Mouse (Mus musculus) left cerebral cortex, adult 2 months (tissue): ENCODE results near the gene B4galt4. TPM values are rescaled to one million over a fixed set of nuclear protein-coding genes. Genes with fewer than 3 reads are reported as not detected.

Source experiments
- DNase-seq, 2 experiments: peaks; one replicate each; pipeline ENCODE4 v3.0.0; 2021 to 2022; ENCODE audit warnings: low spot score in 2 of 2, mixed read lengths in 1 of 2; ENCODE audit errors: extremely low spot score in 1 of 2
- H3K27ac ChIP-seq: fragments of 200-600 bp; 2 replicates; pipeline ENCODE4 v1.8.1; 2022
- H3K4me3 ChIP-seq: fragments of 200-600 bp; 2 replicates; pipeline ENCODE4 v1.8.1; 2022
- CTCF ChIP-seq: fragments of 200-600 bp; IDR thresholded peaks from 2 replicates; pipeline ENCODE4 v1.8.1; 2022; ENCODE audit warnings: antibody characterized with exemption, mild to moderate bottlenecking, moderate library complexity
- intact Hi-C: fragments of 180-260 bp; cut with DNase I; formaldehyde crosslinking; loops from one replicate; pipeline ENCODE4 v1.15.1; 2025
- total RNA-seq, 2 experiments: library from RNA; stranded (reverse); gene quantifications; 2 replicates each; pipeline ENCODE4 v1.2.3; 2021

B4galt4 gene
- total RNA-seq, 2 experiments from 2014 or later: 21.4 to 23.3 TPM

DNA sequence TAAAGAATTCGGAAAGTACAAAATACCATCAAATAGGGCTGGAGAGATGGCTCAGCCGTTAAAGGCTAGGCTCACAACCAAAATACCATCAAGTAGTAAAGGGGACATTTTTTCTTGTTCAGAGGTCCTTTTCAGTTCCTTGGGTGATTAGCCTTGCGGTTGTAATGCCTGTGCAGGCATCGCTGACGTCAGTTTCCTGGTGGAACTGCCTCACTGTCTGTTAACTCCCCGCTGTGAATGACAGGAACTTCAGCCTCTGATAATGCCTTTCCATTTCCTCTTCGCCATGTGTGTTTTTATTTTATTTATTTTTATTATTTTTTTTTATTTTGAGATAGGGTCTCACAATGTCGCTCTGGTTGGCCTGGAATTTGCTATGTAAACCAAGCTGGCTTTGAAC, 11.1 kb upstream of the B4galt4 start:
- Histone ChIP-seq H3K4me3 (no peak overlapping the region), H3K27ac (no peak overlapping the region)
- no peak for DNase-seq
- no peak for TF ChIP-seq CTCF
- intact Hi-C loops: loop anchor here (10.0 kb wide), 1 partner anchor 84 kb away; no protein-coding TSS in a partner anchor

DNA sequence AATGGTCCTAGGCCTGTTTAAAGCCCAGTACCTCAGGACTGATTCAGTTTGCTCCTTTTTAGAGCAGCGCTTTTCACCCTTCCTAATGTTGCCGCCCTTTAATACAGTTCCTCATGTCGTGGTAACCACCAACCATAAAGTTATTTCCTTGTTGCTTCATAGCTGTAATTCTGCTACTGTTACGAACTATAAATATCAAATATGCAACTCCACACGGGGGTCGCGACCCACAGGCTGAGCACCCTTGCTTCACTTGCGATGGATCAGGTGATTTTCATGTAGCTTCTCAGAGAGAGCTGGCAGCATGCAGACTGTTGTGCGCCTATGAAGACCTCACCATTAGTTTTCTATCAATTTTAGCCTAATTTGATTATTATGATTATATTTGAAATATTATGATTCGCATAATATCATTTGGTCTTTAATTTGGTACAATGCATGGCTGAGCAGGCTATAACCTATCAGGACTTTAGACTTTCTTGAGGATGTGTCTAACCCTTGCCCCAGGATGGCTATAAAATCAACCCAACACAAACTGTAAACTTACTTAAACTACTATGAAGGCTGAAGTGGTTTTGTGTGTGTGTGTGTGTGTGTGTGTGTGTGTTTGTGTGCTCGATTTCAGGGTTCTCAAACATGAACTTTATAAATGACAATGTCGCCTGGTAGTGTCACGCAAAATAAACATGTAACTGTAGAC, 710 bp upstream of the B4galt4 start:
- intact Hi-C loops: loop anchor here (10.0 kb wide), 1 partner anchor 313 kb away; no protein-coding TSS in a partner anchor
- Histone ChIP-seq H3K4me3 (peak overlapping the region; percentile 87), H3K27ac (no peak overlapping the region)
- no peak for TF ChIP-seq CTCF
- no peak for DNase-seq

DNA sequence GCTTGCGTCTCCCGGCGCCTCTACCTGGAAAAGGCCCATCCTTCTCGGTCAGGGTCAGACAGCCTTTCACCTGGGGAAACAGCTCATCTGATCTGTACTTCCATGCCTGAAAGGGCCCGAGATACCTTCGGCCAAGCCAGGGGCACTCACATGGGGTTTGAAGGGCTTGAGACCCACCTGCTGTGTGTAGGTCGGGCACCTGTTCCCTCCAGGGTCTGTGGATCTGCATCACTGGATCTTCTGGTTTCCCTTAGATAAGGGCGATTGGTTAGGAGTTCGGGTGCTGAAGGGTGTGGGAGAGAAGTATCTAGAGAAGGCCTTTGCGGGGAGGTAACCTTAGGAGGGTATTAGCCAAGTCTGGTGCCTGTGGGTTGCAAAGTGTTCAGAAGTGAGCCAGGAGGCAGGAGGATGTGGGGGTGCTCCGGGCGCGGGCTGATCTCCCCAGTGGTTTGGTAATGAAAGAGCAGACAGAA, 631 bp downstream of the B4galt4 start:
- peak; percentile 42 to 46 for DNase-seq
- TF ChIP-seq CTCF: no peak; the same call in none of the 2 replicates
- Histone ChIP-seq H3K27ac (peak overlapping the region; percentile 87), H3K4me3 (peak overlapping the region; percentile 87)
- intact Hi-C loops: loop anchor here (10.0 kb wide), 1 partner anchor 312 kb away; no protein-coding TSS in a partner anchor

DNA sequence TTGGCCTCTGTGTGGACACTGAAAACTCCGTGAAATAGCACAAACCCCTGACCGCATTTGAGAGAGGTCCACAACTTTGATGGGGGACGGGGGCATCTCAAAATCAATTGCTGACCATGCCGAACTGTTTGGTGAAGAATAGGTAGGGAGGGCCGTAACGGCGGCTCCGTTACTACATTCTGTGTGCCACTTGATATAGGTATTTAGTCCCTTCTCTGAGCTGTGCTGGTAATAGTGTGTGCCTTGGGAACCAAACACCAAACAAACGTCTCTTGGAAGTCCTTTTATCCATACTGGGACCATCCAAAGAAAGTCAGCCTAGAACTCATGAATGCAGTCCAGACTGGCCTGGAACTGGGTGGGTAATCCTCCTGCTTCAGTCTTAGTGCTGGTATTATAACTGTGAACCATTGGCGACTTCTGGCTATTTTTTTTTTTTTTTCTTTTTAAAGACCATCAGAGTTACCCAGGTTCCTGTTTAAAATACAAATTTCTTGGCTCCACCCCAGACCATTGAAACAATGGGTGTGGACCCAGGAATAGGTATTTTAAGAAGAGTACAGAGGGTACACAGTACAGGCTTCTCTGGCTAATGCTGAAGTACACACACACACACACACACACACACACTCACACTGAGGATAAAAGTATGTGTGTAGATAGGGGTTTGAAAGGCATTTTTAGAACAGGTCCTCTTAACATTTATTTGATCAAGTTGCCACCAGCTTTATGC, 2.0 kb downstream of the B4galt4 start:
- TF ChIP-seq CTCF: no peak
- intact Hi-C loops: loop anchor here (10.0 kb wide), 1 partner anchor 311 kb away; no protein-coding TSS in a partner anchor
- H3K4me3 ChIP-seq: no peak overlapping the region
- no peak for DNase-seq
- no peak overlapping the region for H3K27ac ChIP-seq

DNA sequence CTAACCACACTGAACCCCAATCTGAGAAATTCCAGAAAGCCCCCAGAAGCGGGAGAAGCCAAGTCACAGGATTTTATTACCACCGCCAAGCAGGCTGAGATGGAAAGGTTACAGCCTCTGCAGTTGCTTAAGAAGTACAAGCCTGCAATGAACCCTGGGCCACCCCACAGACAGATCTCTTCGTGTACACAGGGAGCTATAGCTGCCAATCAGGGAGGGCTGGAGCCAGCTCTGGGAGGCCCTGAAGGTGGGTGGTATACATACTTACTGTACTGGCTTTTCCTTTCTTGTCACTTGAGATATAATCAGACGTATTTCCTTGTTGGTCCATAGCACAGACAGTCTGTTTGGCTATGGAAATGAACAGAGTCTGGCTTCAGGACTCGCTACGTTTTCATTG, 8.7 kb downstream of the B4galt4 start:
- no peak for TF ChIP-seq CTCF
- DNase-seq: no peak
- intact Hi-C loops: no loop called here

DNA sequence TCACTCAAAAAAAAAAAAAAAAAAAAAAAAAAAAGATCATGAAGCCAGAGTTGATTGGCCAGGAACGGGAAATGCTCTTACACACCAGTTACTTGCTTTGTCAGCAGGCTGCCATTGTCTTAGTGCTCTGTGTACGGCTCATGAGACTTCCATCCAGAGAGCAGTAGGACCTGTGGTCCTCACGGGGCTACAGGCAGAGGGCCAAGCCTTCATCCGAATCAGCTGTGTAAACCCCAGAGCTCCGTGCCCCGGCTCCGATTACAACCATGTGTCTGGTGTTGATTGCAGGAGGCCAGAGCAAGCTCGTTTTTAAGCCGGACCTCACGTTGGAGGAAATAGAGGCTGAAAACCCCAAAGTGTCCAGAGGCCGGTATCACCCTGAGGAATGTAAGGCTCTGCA, 11.6 kb downstream of the B4galt4 start:
- Histone ChIP-seq H3K27ac (no peak overlapping the region), H3K4me3 (no peak overlapping the region)
- intact Hi-C loops: no loop called here
- no peak for TF ChIP-seq CTCF
- no peak for DNase-seq

More for the DNA sequence above, 8.7 kb downstream of the B4galt4 start:
- Histone ChIP-seq H3K4me3 (no peak overlapping the region), H3K27ac (no peak overlapping the region)

DNA sequence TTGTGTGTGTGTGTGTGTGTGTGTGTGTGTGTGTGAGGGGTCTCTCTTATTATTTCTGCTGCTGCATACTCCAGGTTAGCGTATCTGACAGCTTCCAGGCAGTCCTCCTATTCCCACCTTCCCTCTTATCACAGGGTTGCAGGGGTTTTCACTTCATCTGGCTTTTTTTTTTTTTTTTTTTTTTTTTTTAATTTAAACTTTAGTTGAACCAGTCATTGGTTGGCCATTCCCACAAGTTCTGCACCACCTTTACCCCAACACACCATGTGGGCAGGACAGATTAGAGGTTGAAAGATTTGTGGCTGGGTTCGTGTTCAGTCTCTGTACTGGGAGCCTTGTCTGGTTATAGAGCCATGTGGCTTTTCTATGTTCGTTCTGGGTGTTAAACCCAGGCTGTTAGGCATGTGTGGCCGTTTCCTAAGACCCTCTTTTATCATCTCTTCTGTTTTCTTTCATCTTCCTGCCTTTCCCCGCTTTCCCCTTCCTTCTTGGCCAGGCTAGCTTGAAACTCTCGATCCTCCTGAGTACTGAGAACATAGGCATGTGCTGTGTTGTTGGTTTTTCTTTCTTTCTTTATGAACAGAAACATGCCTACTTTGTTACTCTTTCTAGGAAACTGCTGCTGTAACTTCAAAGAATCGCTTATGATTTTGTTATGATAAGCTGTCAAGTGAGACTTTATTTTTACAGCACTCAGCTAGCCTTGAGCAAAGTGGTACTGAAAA, 13.6 kb downstream of the B4galt4 start:
- DNase-seq: no peak
- H3K27ac ChIP-seq: no peak overlapping the region
- intact Hi-C loops: no loop called here
- no peak for TF ChIP-seq CTCF
- no peak overlapping the region for H3K4me3 ChIP-seq

DNA sequence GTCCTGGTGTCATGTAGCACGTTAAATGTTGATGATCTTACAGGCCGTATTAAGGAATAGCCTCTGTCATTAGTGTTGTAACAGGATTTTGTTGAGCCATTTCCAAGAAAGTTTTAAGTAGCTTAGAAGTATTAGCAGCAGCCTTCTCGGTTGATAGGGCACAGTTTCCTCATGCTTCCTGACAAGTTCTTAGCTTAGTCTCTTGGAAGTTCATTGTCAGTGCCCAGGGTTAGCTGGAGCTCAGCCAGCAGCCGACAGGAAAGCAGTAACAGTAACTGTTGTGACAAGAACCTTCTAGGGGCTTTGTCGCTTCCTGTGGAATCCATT, 14.1 kb downstream of the B4galt4 start:
- intact Hi-C loops: no loop called here
- no peak for DNase-seq
- H3K4me3 ChIP-seq: no peak overlapping the region
- no peak for TF ChIP-seq CTCF
- no peak overlapping the region for H3K27ac ChIP-seq

DNA sequence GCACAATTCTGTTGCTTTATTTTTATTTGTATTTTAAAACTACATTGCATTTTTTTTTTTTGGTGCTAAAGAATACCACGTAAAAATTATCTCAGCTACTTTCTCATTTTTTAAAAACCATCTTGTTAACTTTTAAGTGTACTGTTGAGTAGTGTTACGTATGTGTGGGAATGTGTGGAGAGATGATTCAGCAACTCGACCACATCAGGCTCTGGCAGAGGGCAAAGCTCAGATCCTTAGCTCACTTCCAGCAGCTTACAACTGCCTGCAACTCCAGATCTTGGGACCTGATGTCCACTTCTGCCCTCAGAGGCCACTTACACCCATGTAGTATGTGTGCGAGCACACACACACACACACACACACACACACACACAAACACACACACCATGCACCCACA, 14.5 kb downstream of the B4galt4 start:
- Histone ChIP-seq H3K27ac (no peak overlapping the region), H3K4me3 (no peak overlapping the region)
- no peak for TF ChIP-seq CTCF
- DNase-seq: no peak
- intact Hi-C loops: no loop called here

DNA sequence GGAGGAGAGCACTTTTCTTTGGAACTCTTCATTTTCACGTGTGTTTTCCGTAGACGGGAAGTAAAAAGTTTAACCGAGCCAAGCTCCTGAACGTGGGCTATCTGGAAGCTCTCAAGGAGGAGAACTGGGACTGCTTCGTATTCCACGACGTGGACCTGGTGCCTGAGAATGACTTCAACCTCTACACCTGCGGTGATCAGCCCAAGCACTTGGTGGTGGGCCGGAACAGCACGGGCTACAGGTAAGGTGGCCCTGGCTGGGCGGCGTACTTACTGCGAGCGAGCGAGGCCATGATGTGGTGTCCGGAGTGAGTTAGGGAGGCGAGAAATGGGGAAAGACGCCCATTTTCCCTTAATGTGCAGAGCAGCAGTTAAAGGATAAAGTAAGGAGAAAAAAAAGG, 15.6 kb downstream of the B4galt4 start:
- H3K4me3 ChIP-seq: no peak overlapping the region
- DNase-seq: no peak
- no peak overlapping the region for H3K27ac ChIP-seq
- intact Hi-C loops: no loop called here
- TF ChIP-seq CTCF: no peak

DNA sequence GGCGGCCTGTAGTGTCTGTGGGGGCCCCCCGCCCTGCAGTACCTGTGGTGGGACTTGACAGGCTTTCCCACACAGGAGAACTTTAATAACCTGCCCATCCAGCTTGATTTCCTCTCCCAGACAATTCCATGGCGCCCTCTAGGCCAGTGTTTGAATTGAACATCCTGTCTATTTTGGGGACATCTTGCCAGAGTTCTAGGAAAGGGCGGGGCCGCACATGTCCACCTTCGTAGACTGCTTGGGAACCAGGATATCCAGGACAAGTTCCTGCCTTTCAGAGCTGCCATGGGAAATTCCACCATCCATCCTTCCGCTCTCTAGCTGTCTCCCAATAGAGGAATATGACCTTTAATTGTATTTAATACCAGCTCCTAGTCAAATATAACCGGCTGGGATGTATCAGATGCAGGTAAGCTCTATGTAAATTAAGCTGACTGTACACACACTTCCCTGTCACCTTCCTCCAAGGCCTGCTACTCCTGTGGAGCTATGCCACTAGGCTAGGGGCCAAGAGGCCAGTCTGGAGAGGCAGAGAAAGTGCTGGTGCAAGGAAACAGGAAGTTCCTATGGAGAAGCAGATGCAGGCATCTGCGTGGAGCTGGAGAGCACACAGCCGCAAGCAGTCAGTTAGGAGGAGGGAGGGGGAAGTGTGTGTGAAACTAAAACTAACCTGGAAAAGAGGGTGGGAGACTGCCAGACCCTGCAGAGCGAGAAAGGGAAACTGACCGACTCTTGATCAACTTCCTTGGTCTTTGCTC, 16.2 kb downstream of the B4galt4 start:
- H3K27ac ChIP-seq: no peak overlapping the region
- H3K4me3 ChIP-seq: no peak overlapping the region
- no peak for DNase-seq
- intact Hi-C loops: no loop called here
- peak; percentile 6 for TF ChIP-seq CTCF
